Mouse (Mus musculus) CH12.LX (cell line): ENCODE data around the gene Macf1. TPM values are rescaled to one million over a fixed set of nuclear protein-coding genes. Genes with fewer than 3 reads are reported as not detected.

ENCODE experiments used
- DNase-seq: peaks from one replicate; pipeline ENCODE4 v3.0.0-alpha.2; 2013; ENCODE audit errors: extremely low read depth
- H3K27ac ChIP-seq: 2 replicates; pipeline ENCODE4 v1.5.1; 2012; ENCODE audit warnings: low read depth, mild to moderate bottlenecking, control low read depth, moderate library complexity; ENCODE audit not compliant: insufficient read depth
- H3K27me3 ChIP-seq: replicated peaks from 2 replicates; pipeline ENCODE3; 2012; ENCODE audit warnings: inconsistent platforms
- H3K36me3 ChIP-seq, 2 experiments: replicated peaks in 1 of 2; 2 replicates each; pipeline versions ENCODE3 to v1.6.1; 2012; ENCODE audit warnings: inconsistent platforms in 1 of 2, low read length in 1 of 2, mild to moderate bottlenecking in 1 of 2, mixed read lengths in 1 of 2, moderate library complexity in 1 of 2; ENCODE audit not compliant: control insufficient read depth in 1 of 2, insufficient read depth in 1 of 2
- H3K4me1 ChIP-seq, 2 experiments: 2 replicates each; pipeline ENCODE4 v1.6.1; 2012; ENCODE audit warnings: inconsistent platforms in 1 of 2, moderate library complexity in 1 of 2; ENCODE audit not compliant: insufficient read depth in 2 of 2, control insufficient read depth in 1 of 2
- H3K4me2 ChIP-seq: 2 replicates; pipeline ENCODE4 v1.6.1; 2012; ENCODE audit warnings: low read depth, mild to moderate bottlenecking, control low read depth; ENCODE audit not compliant: poor library complexity, insufficient read depth, severe bottlenecking
- H3K4me3 ChIP-seq, 3 experiments: fragments of 150-350 bp in 1 of 3; sonication (generic) in 1 of 3; replicated peaks in 1 of 3; 2 replicates each; pipeline versions ENCODE3 to v1.5.1; 2011 to 2012; ENCODE audit warnings: low read depth in 2 of 3, low read length in 2 of 3, mild to moderate bottlenecking in 2 of 3, moderate library complexity in 2 of 3, control low read depth in 1 of 3, improper control_type of control experiment in 1 of 3, inconsistent platforms in 1 of 3, mixed read lengths in 1 of 3; ENCODE audit not compliant: poor library complexity in 1 of 3
- H3K79me2 ChIP-seq: replicated peaks from 2 replicates; pipeline ENCODE4 v1.6.1; 2012; ENCODE audit warnings: mild to moderate bottlenecking, moderate library complexity; ENCODE audit not compliant: control insufficient read depth, poor library complexity, insufficient read depth, severe bottlenecking; ENCODE audit errors: extremely low read depth
- H3K9ac ChIP-seq: 2 replicates; pipeline ENCODE4 v1.6.1; 2012; ENCODE audit warnings: low read depth, mild to moderate bottlenecking, control low read depth, moderate library complexity; ENCODE audit not compliant: insufficient read depth
- H3K9me3 ChIP-seq: replicated peaks from 2 replicates; pipeline ENCODE3; 2012; ENCODE audit warnings: low read length, inconsistent platforms, mixed read lengths
- CHD1 ChIP-seq: IDR thresholded peaks from 2 replicates; pipeline ENCODE4 v1.6.1; 2012; ENCODE audit warnings: low read depth, low read length, improper control_type of control experiment, inconsistent platforms
- CHD2 ChIP-seq: IDR thresholded peaks from 2 replicates; pipeline ENCODE4 v1.6.1; 2011; ENCODE audit warnings: low read length, improper control_type of control experiment
- E2F4 ChIP-seq: IDR thresholded peaks from 2 replicates; pipeline ENCODE4 v1.6.1; 2011; ENCODE audit warnings: low read depth, low read length, improper control_type of control experiment; ENCODE audit not compliant: insufficient replicate concordance
- ELF1 ChIP-seq: IDR thresholded peaks from 2 replicates; pipeline ENCODE4 v1.6.1; 2014; ENCODE audit warnings: low read depth, mild to moderate bottlenecking, inconsistent platforms, low read length, improper control_type of control experiment
- GABPA ChIP-seq: IDR thresholded peaks from 2 replicates; pipeline ENCODE4 v1.6.1; 2012; ENCODE audit warnings: low read depth, low read length, improper control_type of control experiment, inconsistent platforms; ENCODE audit not compliant: insufficient replicate concordance
- HCFC1 ChIP-seq: IDR thresholded peaks from 2 replicates; pipeline ENCODE4 v1.6.1; 2012; ENCODE audit warnings: low read depth, mild to moderate bottlenecking, inconsistent platforms, low read length, improper control_type of control experiment
- MAFK ChIP-seq: IDR thresholded peaks from 2 replicates; pipeline ENCODE4 v1.6.1; 2011; ENCODE audit warnings: low read length, improper control_type of control experiment; ENCODE audit not compliant: insufficient replicate concordance
- MAZ ChIP-seq: IDR thresholded peaks from 2 replicates; pipeline ENCODE4 v1.6.1; 2012; ENCODE audit warnings: low read depth, mild to moderate bottlenecking, inconsistent platforms, low read length, improper control_type of control experiment, moderate library complexity
- MXI1 ChIP-seq: IDR thresholded peaks from 2 replicates; pipeline ENCODE4 v1.6.1; 2011; ENCODE audit warnings: mild to moderate bottlenecking, low read depth, low read length, improper control_type of control experiment
- NRF1 ChIP-seq: IDR thresholded peaks from 2 replicates; pipeline ENCODE4 v1.6.1; 2014; ENCODE audit warnings: low read depth, mild to moderate bottlenecking, inconsistent platforms, low read length, improper control_type of control experiment, moderate library complexity
- POLR2A ChIP-seq: IDR thresholded peaks from 2 replicates; pipeline ENCODE4 v1.6.1; 2011; ENCODE audit warnings: low read depth, mild to moderate bottlenecking, improper control_type of control experiment, low read length
- SIN3A ChIP-seq: IDR thresholded peaks from 2 replicates; pipeline ENCODE4 v1.6.1; 2012; ENCODE audit warnings: low read length, improper control_type of control experiment, inconsistent platforms
- TBP ChIP-seq: conservative IDR thresholded peaks from 2 replicates; pipeline ENCODE4 v1.6.1; 2011; ENCODE audit warnings: low read depth, low read length, improper control_type of control experiment
- USF1 ChIP-seq: IDR thresholded peaks from 2 replicates; pipeline ENCODE4 v1.6.1; 2014; ENCODE audit warnings: low read depth, mild to moderate bottlenecking, inconsistent platforms, low read length, improper control_type of control experiment
- USF2 ChIP-seq: conservative IDR thresholded peaks from 2 replicates; pipeline ENCODE4 v1.6.1; 2011; ENCODE audit warnings: low read depth, low read length, improper control_type of control experiment
- ZC3H11A ChIP-seq: IDR thresholded peaks from 2 replicates; pipeline ENCODE4 v1.6.1; 2012; ENCODE audit warnings: low read depth, mild to moderate bottlenecking, inconsistent platforms, low read length, improper control_type of control experiment
- ZKSCAN1 ChIP-seq: IDR thresholded peaks from 2 replicates; pipeline ENCODE4 v1.6.1; 2012; ENCODE audit warnings: low read depth, inconsistent platforms, low read length, improper control_type of control experiment, borderline replicate concordance
- ZNF384 ChIP-seq: IDR thresholded peaks from 2 replicates; pipeline ENCODE4 v1.6.1; 2012; ENCODE audit warnings: low read depth, low read length, improper control_type of control experiment, inconsistent platforms
- dilution Hi-C: fragments of 300-500 bp; cut with MboI; formaldehyde crosslinking; loops from 2 replicates; pipeline ENCODE4 v1.14.3; 2020; ENCODE audit warnings: low sequenced_read_pairs; ENCODE audit not compliant: extremely low pct_unique_long_range_greater_than_20kb, extremely low pct_ligation_motif_present
- in situ Hi-C: fragments of 300-500 bp; cut with MboI; formaldehyde crosslinking; loops from 3 replicates; pipeline ENCODE4 v1.14.3; 2019; ENCODE audit warnings: low sequenced_read_pairs, low pct_ligation_motif_present, low pct_unique_long_range_greater_than_20kb, mixed read lengths
- polyA plus RNA-seq: library from polyadenylated mRNA; unstranded; fragments of >175 nt; gene quantifications from 2 replicates; pipeline ENCODE4 v1.2.1, GENCODE M21; 2012; ENCODE audit warnings: low read depth; ENCODE audit not compliant: insufficient read length
- total RNA-seq, 2 experiments: library from RNA; depleted of rRNA; stranded (reverse); fragments of 300-350 nt in 1 of 2; fragments of >200 nt in 1 of 2; gene quantifications; 2 replicates each; pipeline ENCODE4 v1.2.3; 2012 to 2014

Macf1 gene
- total and polyA plus RNA-seq, 3 experiments: 63.3 to 93.3 (median 77.8) TPM

DNA sequence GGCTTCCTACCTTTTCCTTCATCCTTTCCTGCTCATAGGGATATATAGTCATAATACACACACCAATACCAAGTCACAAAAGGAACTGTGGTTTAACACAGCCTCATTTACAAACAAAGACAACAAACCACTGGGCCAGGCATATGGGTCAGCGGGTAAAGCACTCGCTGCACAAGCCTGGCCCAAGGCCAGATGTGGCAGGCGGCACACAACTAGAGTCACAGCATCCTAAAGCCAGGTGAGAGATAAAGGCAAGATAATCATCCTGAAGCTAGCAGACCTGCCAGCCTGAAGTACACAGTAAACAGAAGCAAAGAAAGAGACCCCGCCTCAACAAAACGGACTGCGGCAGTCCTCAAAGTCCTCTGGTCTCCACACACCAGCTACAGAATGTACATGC is 40.6 kb downstream of the Macf1 start:
- Histone ChIP-seq H3K27ac (no peak overlapping the region), H3K27me3 (no peaks in the 10 kb centered on the region), H3K36me3 (no peaks in the 10 kb centered on the region), H3K4me1 (no peaks in the 10 kb centered on the region), H3K9me3 (no peaks in the 10 kb centered on the region), H3K4me2 (no peak overlapping the region), H3K4me3 (no peak overlapping the region), H3K9ac (no peak overlapping the region), H3K79me2 (no peaks in the 10 kb centered on the region)
- dilution Hi-C loops (no loop called here), in situ Hi-C loops (no loop called here)
- no peak for TF ChIP-seq CHD1
- no peak for TF ChIP-seq HCFC1
- TF ChIP-seq ZC3H11A: no peak
- TF ChIP-seq GABPA: no peak
- TF ChIP-seq MXI1: no peak
- no peak for TF ChIP-seq CHD2
- no peak for TF ChIP-seq E2F4
- DNase-seq: no peak

- dilution Hi-C loops (no loop called here), in situ Hi-C loops (no loop called here)
- no peak overlapping the region for H3K9ac ChIP-seq
- H3K27me3 ChIP-seq: no peaks in the 10 kb centered on the region
- DNase-seq: no peak
- H3K4me2 ChIP-seq: no peak overlapping the region
- no peak overlapping the region for H3K27ac ChIP-seq
- TF ChIP-seq NRF1 (no peak), MAZ (no peak), USF2 (no peak), MAFK (no peak), ELF1 (no peak), USF1 (no peak), HCFC1 (no peak), TBP (no peak), ZKSCAN1 (no peak), ZNF384 (no peak), POLR2A (no peak), E2F4 (no peak), SIN3A (no peak)
- no peak overlapping the region for H3K4me3 ChIP-seq
- H3K79me2 ChIP-seq: no peaks in the 10 kb centered on the region
- no peaks in the 10 kb centered on the region for H3K4me1 ChIP-seq
- H3K9me3 ChIP-seq: peaks cover 4% of the 10 kb centered on the region
- no peaks in the 10 kb centered on the region for H3K36me3 ChIP-seq
Observed at GRCm38 (mm10) chr4:123642877-123643276, 41.3 kb downstream of the Macf1 start.
